Mouse (Mus musculus) ovary, adult 18-20 months (tissue): ENCODE measurements around the gene Pnrc2.

Experiments
- DNase-seq: peaks from one replicate; pipeline ENCODE4 v3.0.0; 2022; ENCODE audit warnings: low spot score, mixed read lengths

Gene Pnrc2

GRCm38 (mm10) chr4:135873526-135874202 is at the start of gene Pnrc2:
TSS of gene Pnrc2 (minus strand) at chr4:135873850.
- peak; percentile 90 for DNase-seq

- no peak for DNase-seq
Measured at GRCm38 (mm10) chr4:135922190-135922589, 48.5 kb upstream of the Pnrc2 start.

- no peak for DNase-seq
Measured at GRCm38 (mm10) chr4:135921257-135922120, 47.8 kb upstream of the Pnrc2 start.

- peak; percentile 90 for DNase-seq
Measured at GRCm38 (mm10) chr4:135920304-135921241, 46.9 kb upstream of the Pnrc2 start, which contains the start of gene Fuca1. TSS of gene Fuca1 (plus strand) at chr4:135920735.

- DNase-seq: no peak
Measured at GRCm38 (mm10) chr4:135919280-135919639, 45.6 kb upstream of the Pnrc2 start.

- DNase-seq: no peak
Measured at GRCm38 (mm10) chr4:135918635-135919279, 45.1 kb upstream of the Pnrc2 start.

GRCm38 (mm10) chr4:135913433-135913832 is 39.8 kb upstream of the Pnrc2 start:
- no peak for DNase-seq

- no peak for DNase-seq
Measured at GRCm38 (mm10) chr4:135912835-135913234, 39.2 kb upstream of the Pnrc2 start.

GRCm38 (mm10) chr4:135912164-135912563 is 38.5 kb upstream of the Pnrc2 start:
- DNase-seq: no peak

- DNase-seq: no peak
Measured at GRCm38 (mm10) chr4:135911531-135911930, 37.9 kb upstream of the Pnrc2 start.

- DNase-seq: no peak
Measured at GRCm38 (mm10) chr4:135909326-135910066, 35.8 kb upstream of the Pnrc2 start.

- DNase-seq: no peak
Measured at GRCm38 (mm10) chr4:135906633-135907032, 33.0 kb upstream of the Pnrc2 start.

GRCm38 (mm10) chr4:135904810-135905209 is 31.2 kb upstream of the Pnrc2 start:
- DNase-seq: no peak

- no peak for DNase-seq
Measured at GRCm38 (mm10) chr4:135902606-135903242, 29.1 kb upstream of the Pnrc2 start.

- no peak for DNase-seq
Measured at GRCm38 (mm10) chr4:135900008-135900407, 26.4 kb upstream of the Pnrc2 start.

- DNase-seq: no peak
Measured at GRCm38 (mm10) chr4:135899050-135899448, 25.4 kb upstream of the Pnrc2 start.

- no peak for DNase-seq
Measured at GRCm38 (mm10) chr4:135898380-135899049, 24.9 kb upstream of the Pnrc2 start.

- DNase-seq: no peak
Measured at GRCm38 (mm10) chr4:135896157-135896556, 22.5 kb upstream of the Pnrc2 start.

- no peak for DNase-seq
Measured at GRCm38 (mm10) chr4:135895071-135895571, 21.5 kb upstream of the Pnrc2 start, which contains the start of gene Cnr2. TSS of gene Cnr2 (plus strand) at chr4:135895394.

- no peak for DNase-seq
Measured at GRCm38 (mm10) chr4:135892884-135893283, 19.2 kb upstream of the Pnrc2 start.
